15 mouse cellular contexts compared by ENCODE assay signal in the genomic region with DNA sequence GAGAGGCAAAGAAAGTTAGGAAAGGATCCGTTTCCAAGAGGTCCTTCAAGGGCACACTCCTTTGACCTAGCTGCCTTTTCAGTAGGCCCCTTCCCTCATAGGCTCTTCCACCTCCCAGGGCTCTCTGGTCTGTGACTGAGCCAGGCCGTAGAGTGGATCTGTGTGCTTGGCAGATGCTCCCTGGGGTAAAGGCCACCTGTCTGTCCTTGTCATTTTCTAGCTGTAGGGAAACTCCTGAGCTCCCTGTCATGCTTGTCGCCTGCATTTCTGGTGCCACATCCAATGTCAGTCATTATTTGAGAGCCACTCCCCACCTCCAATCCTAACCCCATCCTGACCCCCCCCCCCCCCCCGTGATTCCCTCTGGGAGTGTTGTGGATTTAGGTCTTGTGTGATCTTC.
"Had no signal": no experiment of that assay in that cellular context is flagged by ENCODE, and none has a peak within 500 bp of the region (broad histone marks: within the 10 kb centered on the region; RNA-seq: fewer than 3 reads in every experiment).

No protein-coding gene starts in this region.

- H3K9me3 ChIP-seq: midbrain, embryonic 10.5 days; midbrain, embryonic 12.5 days; neural tube, embryonic 12.5 days; stomach, embryonic 15.5 days had no signal

- ATAC-seq: midbrain, embryonic 16.5 days had no signal

- H3K4me2 ChIP-seq: lung, embryonic 14.5 days; midbrain, embryonic 12.5 days; neural tube, embryonic 12.5 days; stomach, embryonic 15.5 days had no signal

- H3K27ac ChIP-seq: midbrain, embryonic 10.5 days; midbrain, embryonic 12.5 days; neural tube, embryonic 12.5 days; stomach, embryonic 15.5 days; stomach, postnatal 0 days had no signal

- H3K36me3 ChIP-seq: midbrain, embryonic 12.5 days; stomach, embryonic 15.5 days had no signal

- H3K27me3 ChIP-seq: midbrain, embryonic 12.5 days; neural tube, embryonic 12.5 days; stomach, embryonic 15.5 days had no signal

- H3K4me3 ChIP-seq: midbrain, embryonic 10.5 days; midbrain, embryonic 12.5 days; neural tube, embryonic 12.5 days; stomach, embryonic 15.5 days had no signal

- DNase-seq: lung, adult 18-20 months; lung, embryonic 14.5 days; lung, postnatal 10 days; lung, postnatal 4 days; midbrain, embryonic 14.5 days; right cerebral cortex, postnatal 14 days; thymus, adult 2 months; thymus, postnatal 25 days; thymus, postnatal 4 days had no signal

- H3K9ac ChIP-seq: lung, embryonic 14.5 days; midbrain, embryonic 12.5 days; neural tube, embryonic 12.5 days; stomach, embryonic 15.5 days had no signal

- H3K4me1 ChIP-seq: midbrain, embryonic 10.5 days; midbrain, embryonic 12.5 days; neural tube, embryonic 12.5 days; stomach, embryonic 15.5 days had no signal
